Mouse (Mus musculus): ENCODE results near the gene Hcfc2. TPM values are rescaled to one million over a fixed set of nuclear protein-coding genes. Genes with fewer than 3 reads are reported as not detected.

Gene Hcfc2
- polyA plus RNA-seq, 1 experiment from 2014 or later: 49.0 TPM

GRCm38 (mm10) chr10:82778791-82779549 is 83.0 kb downstream of the Hcfc2 start:
- H3K4me1 ChIP-seq: no peaks in the 10 kb centered on the region; the same call in 1 of the 2 replicates
- no peak overlapping the region for H3K4me2 ChIP-seq (replicated peaks)
- no peaks in the 10 kb centered on the region for H3K27me3 ChIP-seq
- ATAC-seq (ENCODE audit: insufficient number of reproducible peaks, insufficient read depth, low FRiP score, low TSS enrichment): no peak
- H3K4me3 ChIP-seq: no peak overlapping the region
- 73% methylated on average over 8 of the region's 8 CpGs for WGBS
- H3K27ac ChIP-seq: no peak overlapping the region
- no peak overlapping the region for H3K9ac ChIP-seq
- no peaks in the 10 kb centered on the region for H3K9me3 ChIP-seq
- H3K36me3 ChIP-seq: no peaks in the 10 kb centered on the region

- Histone ChIP-seq H3K9me3 (no peaks in the 10 kb centered on the region), H3K4me3 (no peak overlapping the region), H3K4me1 (no peaks in the 10 kb centered on the region; the same call in 1 of the 2 replicates), H3K9ac (no peak overlapping the region), H3K36me3 (no peaks in the 10 kb centered on the region), H3K27ac (no peak overlapping the region), H3K4me2 (replicated peaks) (no peak overlapping the region), H3K27me3 (no peaks in the 10 kb centered on the region)
- WGBS: 97% methylated on average over 14 of the region's 14 CpGs
- no peak for ATAC-seq (ENCODE audit: insufficient number of reproducible peaks, insufficient read depth, low FRiP score, low TSS enrichment)
These were observed 83.9 kb downstream of the Hcfc2 start for GRCm38 (mm10) chr10:82779831-82780230.

GRCm38 (mm10) chr10:82780322-82780721 is 84.4 kb downstream of the Hcfc2 start:
- Histone ChIP-seq H3K36me3 (no peaks in the 10 kb centered on the region), H3K4me2 (replicated peaks) (no peak overlapping the region), H3K27me3 (no peaks in the 10 kb centered on the region), H3K27ac (no peak overlapping the region), H3K4me1 (no peaks in the 10 kb centered on the region; the same call in 1 of the 2 replicates), H3K4me3 (no peak overlapping the region), H3K9ac (no peak overlapping the region), H3K9me3 (no peaks in the 10 kb centered on the region)
- ATAC-seq (ENCODE audit: insufficient number of reproducible peaks, insufficient read depth, low FRiP score, low TSS enrichment): no peak
- WGBS: 91% methylated on average over 3 of the region's 3 CpGs

DNA sequence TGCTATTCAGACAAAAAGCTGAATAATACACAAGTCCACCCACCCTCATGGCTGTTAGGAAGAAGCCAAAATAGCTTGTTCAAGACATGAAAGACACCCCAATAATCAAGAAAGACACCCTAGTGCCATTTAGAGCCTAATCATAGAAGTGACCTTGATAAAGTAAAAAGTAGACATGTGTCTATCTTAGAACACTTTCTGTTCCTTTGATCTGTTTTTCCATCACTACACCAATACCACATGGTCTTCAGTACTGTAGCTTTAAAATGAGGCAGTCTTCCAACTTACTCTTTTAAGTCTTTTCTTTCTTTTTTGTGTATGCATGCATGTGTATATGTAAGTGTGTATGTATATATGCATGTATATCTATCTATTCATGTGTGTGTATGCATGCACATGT is 84.9 kb downstream of the Hcfc2 start:
- Histone ChIP-seq H3K36me3 (no peaks in the 10 kb centered on the region), H3K4me2 (replicated peaks) (no peak overlapping the region), H3K4me3 (no peak overlapping the region), H3K9ac (no peak overlapping the region), H3K27me3 (no peaks in the 10 kb centered on the region), H3K27ac (no peak overlapping the region), H3K9me3 (no peaks in the 10 kb centered on the region), H3K4me1 (no peaks in the 10 kb centered on the region; the same call in 1 of the 2 replicates)
- ATAC-seq (ENCODE audit: insufficient number of reproducible peaks, insufficient read depth, low FRiP score, low TSS enrichment): no peak

DNA sequence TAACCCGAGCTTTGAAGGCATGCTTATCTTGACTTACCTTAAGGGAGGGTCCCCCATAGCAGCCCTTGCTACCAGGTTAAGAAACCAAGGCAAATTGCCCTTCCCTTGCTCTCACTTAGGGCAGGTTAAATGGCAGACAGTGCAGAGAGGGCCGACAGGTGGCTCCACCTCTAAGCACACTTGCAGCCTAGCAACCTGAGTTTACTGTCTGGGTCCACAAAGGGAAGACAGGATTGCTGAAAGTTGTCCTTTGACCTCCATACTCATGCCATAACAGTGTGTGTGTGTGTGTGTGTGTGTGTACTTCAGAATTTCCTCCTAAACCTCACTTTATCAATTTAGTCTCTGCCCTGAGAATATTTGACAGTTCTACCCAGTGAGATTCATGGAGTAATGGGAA is 86.5 kb downstream of the Hcfc2 start:
- Histone ChIP-seq H3K27ac (no peak overlapping the region), H3K4me1 (no peaks in the 10 kb centered on the region; the same call in 1 of the 2 replicates), H3K9me3 (no peaks in the 10 kb centered on the region), H3K36me3 (no peaks in the 10 kb centered on the region), H3K4me2 (replicated peaks) (no peak overlapping the region), H3K9ac (no peak overlapping the region), H3K4me3 (no peak overlapping the region), H3K27me3 (no peaks in the 10 kb centered on the region)
- WGBS: 28% methylated on average over 2 of the region's 2 CpGs
- no peak for ATAC-seq (ENCODE audit: insufficient number of reproducible peaks, insufficient read depth, low FRiP score, low TSS enrichment)

GRCm38 (mm10) chr10:82789181-82789580 is 93.2 kb downstream of the Hcfc2 start:
- no peak overlapping the region for H3K9ac ChIP-seq
- H3K4me1 ChIP-seq: no peaks in the 10 kb centered on the region
- no peak for ATAC-seq (ENCODE audit: insufficient number of reproducible peaks, insufficient read depth, low FRiP score, low TSS enrichment)

DNA sequence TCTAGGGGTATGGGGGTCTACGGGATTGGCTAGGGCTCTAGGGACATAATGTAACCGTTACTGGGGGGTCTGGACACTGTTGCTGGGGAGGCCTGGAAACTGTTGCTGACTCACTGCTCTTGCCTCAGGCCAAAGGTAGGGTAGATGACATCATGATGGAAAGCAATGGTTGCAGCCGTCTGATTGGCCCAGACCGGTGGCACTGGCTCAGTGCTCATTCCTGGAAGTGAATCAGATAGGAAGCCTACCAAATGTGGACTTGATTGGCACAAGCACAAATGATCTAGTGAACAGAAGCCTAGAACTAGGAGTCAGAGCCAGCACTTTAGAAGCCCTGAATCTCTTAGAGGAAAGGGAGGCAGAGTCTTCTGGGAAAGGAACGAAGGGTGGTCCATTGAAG is 94.5 kb downstream of the Hcfc2 start:
- no peaks in the 10 kb centered on the region for H3K36me3 ChIP-seq
- ATAC-seq (ENCODE audit: insufficient number of reproducible peaks, insufficient read depth, low FRiP score, low TSS enrichment): no peak
- no peak overlapping the region for H3K27ac ChIP-seq
- H3K9ac ChIP-seq: no peak overlapping the region
- H3K27me3 ChIP-seq: no peaks in the 10 kb centered on the region
- no peak overlapping the region for H3K4me3 ChIP-seq
- no peak overlapping the region for H3K4me2 ChIP-seq (replicated peaks)
- 87% methylated on average over 5 of the region's 5 CpGs for WGBS
- H3K4me1 ChIP-seq: peaks cover 9% of the 10 kb centered on the region; the same call in 1 of the 2 replicates
- H3K9me3 ChIP-seq: no peaks in the 10 kb centered on the region

More at GRCm38 (mm10) chr10:82789181-82789580, 93.2 kb downstream of the Hcfc2 start:
- no peaks in the 10 kb centered on the region for H3K9me3 ChIP-seq
- H3K36me3 ChIP-seq: no peaks in the 10 kb centered on the region
- H3K4me2 ChIP-seq (replicated peaks): no peak overlapping the region
- H3K27ac ChIP-seq: no peak overlapping the region
- H3K27me3 ChIP-seq: no peaks in the 10 kb centered on the region
- H3K4me3 ChIP-seq: no peak overlapping the region

GRCm38 (mm10) chr10:82791713-82792112 is 95.8 kb downstream of the Hcfc2 start:
- no peaks in the 10 kb centered on the region for H3K9me3 ChIP-seq
- H3K4me2 ChIP-seq (replicated peaks): no peak overlapping the region
- H3K36me3 ChIP-seq: no peaks in the 10 kb centered on the region
- no peak overlapping the region for H3K27ac ChIP-seq
- no peaks in the 10 kb centered on the region for H3K27me3 ChIP-seq
- no peak overlapping the region for H3K4me3 ChIP-seq
- no peak for ATAC-seq (ENCODE audit: insufficient number of reproducible peaks, insufficient read depth, low FRiP score, low TSS enrichment)
- H3K9ac ChIP-seq: no peak overlapping the region
- peaks cover 19% of the 10 kb centered on the region for H3K4me1 ChIP-seq
- 89% methylated on average over 3 of the region's 3 CpGs for WGBS

Other genes with a start within 250 kb of the Hcfc2 start
- not detected in 2 replicates for gene Gm1553, start 203.5 kb upstream of the Hcfc2 start, polyA plus RNA-seq (2016; fragmentation: Nextera tagmentation; extraction: Ambion mirVana)
- 37.2 and 40.7 TPM in 2 replicates for gene 1190007I07Rik, start 72.9 kb upstream of the Hcfc2 start, polyA plus RNA-seq (2016; fragmentation: Nextera tagmentation; extraction: Ambion mirVana)
- gene Tdg, start 66.3 kb upstream of the Hcfc2 start, polyA plus RNA-seq (2016; fragmentation: Nextera tagmentation; extraction: Ambion mirVana): 198 and 205 TPM in 2 replicates
- gene Glt8d2, start 5.5 kb upstream of the Hcfc2 start, polyA plus RNA-seq (2016; fragmentation: Nextera tagmentation; extraction: Ambion mirVana): 12.2 and 13.4 TPM in 2 replicates
- gene Nfyb, start 68.0 kb downstream of the Hcfc2 start, polyA plus RNA-seq (2016; fragmentation: Nextera tagmentation; extraction: Ambion mirVana): 57.3 and 60.0 TPM in 2 replicates
- gene Txnrd1, start 137.8 kb downstream of the Hcfc2 start, polyA plus RNA-seq (2016; fragmentation: Nextera tagmentation; extraction: Ambion mirVana): 143 and 148 TPM in 2 replicates
- gene Eid3, start 170.5 kb downstream of the Hcfc2 start, polyA plus RNA-seq (2016; fragmentation: Nextera tagmentation; extraction: Ambion mirVana): 0.34 and 0.56 TPM in 2 replicates